Mouse (Mus musculus): Measurements from ENCODE around the gene Ifna11.
"Not testable (repeated sequence)": the region's sequence is repeated elsewhere in the genome, so short reads cannot be mapped to it uniquely, and the experiment has no call there.

Gene Ifna11

GRCm38 (mm10) chr4:88819659-88820058 lies at the start of gene Ifna11:
TSS of gene Ifna11 (plus strand) at chr4:88819959.
- no peak for DNase-seq

- not testable (repeated sequence) for DNase-seq
Measured at GRCm38 (mm10) chr4:88773534-88773933, 46.2 kb upstream of the Ifna11 start, which contains the start of gene Gm13290. TSS of gene Gm13290 (plus strand) at chr4:88773834.

GRCm38 (mm10) chr4:88776622-88777021 lies 43.1 kb upstream of the Ifna11 start, which contains the start of gene Gm13289:
TSS of gene Gm13289 (plus strand) at chr4:88776922.
- not testable (repeated sequence) for DNase-seq

- not testable (repeated sequence) for DNase-seq
Measured at GRCm38 (mm10) chr4:88779550-88779949, 40.2 kb upstream of the Ifna11 start, which contains the start of gene Gm13272. TSS of gene Gm13272 (plus strand) at chr4:88779850.

GRCm38 (mm10) chr4:88780320-88780719 lies 39.4 kb upstream of the Ifna11 start:
- DNase-seq: not testable (repeated sequence)

- not testable (repeated sequence) for DNase-seq
Measured at GRCm38 (mm10) chr4:88781831-88782230, 37.9 kb upstream of the Ifna11 start, which contains the start of gene Ifnz. TSS of gene Ifnz (plus strand) at chr4:88782131.

GRCm38 (mm10) chr4:88782335-88782734 lies 37.4 kb upstream of the Ifna11 start:
- DNase-seq: not testable (repeated sequence)

- not testable (repeated sequence) for DNase-seq
Measured at GRCm38 (mm10) chr4:88785409-88785808, 34.4 kb upstream of the Ifna11 start, which contains the start of gene Gm13276. TSS of gene Gm13276 (plus strand) at chr4:88785709.

- peak; percentile 63 for DNase-seq
Measured at GRCm38 (mm10) chr4:88788402-88788801, 31.4 kb upstream of the Ifna11 start, which contains the start of gene Gm13277. TSS of gene Gm13277 (plus strand) at chr4:88788632.

GRCm38 (mm10) chr4:88791250-88791649 lies 28.5 kb upstream of the Ifna11 start, which contains the start of gene Gm13278:
TSS of gene Gm13278 (plus strand) at chr4:88791550.
- DNase-seq: not testable (repeated sequence)

GRCm38 (mm10) chr4:88793936-88794675 lies 25.7 kb upstream of the Ifna11 start, which contains the start of gene Gm13275:
TSS of gene Gm13275 (plus strand) at chr4:88794487.
- DNase-seq: peak; percentile 24

- DNase-seq: not testable (repeated sequence)
Measured at GRCm38 (mm10) chr4:88797097-88797496, 22.7 kb upstream of the Ifna11 start, which contains the start of gene Gm13279. TSS of gene Gm13279 (plus strand) at chr4:88797397.

GRCm38 (mm10) chr4:88799365-88799764 lies 20.4 kb upstream of the Ifna11 start, which contains the start of gene Gm13285:
TSS of gene Gm13285 (plus strand) at chr4:88799665.
- DNase-seq: not testable (repeated sequence)

- DNase-seq: not testable (repeated sequence)
Measured at GRCm38 (mm10) chr4:88802954-88803353, 16.8 kb upstream of the Ifna11 start, which contains the start of gene Gm13287. TSS of gene Gm13287 (plus strand) at chr4:88803254.

GRCm38 (mm10) chr4:88805231-88805630 lies 14.5 kb upstream of the Ifna11 start, which contains the start of gene Gm13288:
TSS of gene Gm13288 (plus strand) at chr4:88805531.
- DNase-seq: not testable (repeated sequence)

GRCm38 (mm10) chr4:88805761-88806160 lies 14.0 kb upstream of the Ifna11 start:
- not testable (repeated sequence) for DNase-seq

GRCm38 (mm10) chr4:88815928-88816327 lies 3.8 kb upstream of the Ifna11 start, which contains the start of gene Ifna7:
TSS of gene Ifna7 (plus strand) at chr4:88816228.
- no peak for DNase-seq

- peak; percentile 9 for DNase-seq
Measured at GRCm38 (mm10) chr4:88822995-88823394, 3.2 kb downstream of the Ifna11 start.

- not testable (repeated sequence) for DNase-seq
Measured at GRCm38 (mm10) chr4:88827116-88827515, 7.4 kb downstream of the Ifna11 start, which contains the start of gene Ifna6. TSS of gene Ifna6 (plus strand) at chr4:88827416.

- peak; percentile 11 for DNase-seq
Measured at GRCm38 (mm10) chr4:88830523-88830922, 10.8 kb downstream of the Ifna11 start.

- not testable (repeated sequence) for DNase-seq
Measured at GRCm38 (mm10) chr4:88835225-88835624, 15.5 kb downstream of the Ifna11 start, which contains the start of gene Ifna5. TSS of gene Ifna5 (plus strand) at chr4:88835525.

- no peak for DNase-seq
Measured at GRCm38 (mm10) chr4:88838828-88839227, 19.1 kb downstream of the Ifna11 start.

GRCm38 (mm10) chr4:88840058-88840457 lies 20.3 kb downstream of the Ifna11 start:
- no peak for DNase-seq
